ENCODE assay signal across 8 mouse cellular contexts in genomic region chr19:46147511-46148371, GRCm38 (mm10). TPM values are rescaled to one million over a fixed set of nuclear protein-coding genes. Genes with fewer than 3 reads are reported as not detected.
DNase-seq lines count a peak whose midpoint lies in the region; ATAC-seq and TF ChIP-seq lines count a peak whose summit lies in the region.

Pitx3 (minus strand) TSS chr19:46148326.

- H3K9ac ChIP-seq in hindbrain, postnatal 0 days (replicated peaks; ENCODE audit: low read length), result no peak within 1 kb of the TSS; the same call in 1 of the 2 replicates
- peak within 1 kb of the TSS; percentile 16; the same call in 1 of the 2 replicates for H3K9ac ChIP-seq in lung, embryonic 15.5 days

- ATAC-seq in hindbrain, postnatal 0 days, result no peak
- no peak for ATAC-seq in lung, embryonic 15.5 days (ENCODE audit: borderline replicate concordance, extremely low read depth, low FRiP score, low TSS enrichment)

- peak within 1 kb of the TSS; percentile 75 for H3K4me2 ChIP-seq in hindbrain, postnatal 0 days (ENCODE audit: low read depth, low read length)
- peak within 1 kb of the TSS; percentile 96 for H3K4me2 ChIP-seq in lung, embryonic 15.5 days

- TF ChIP-seq CTCF in hindbrain, postnatal 0 days (IDR thresholded peaks at IDR 0.05; ENCODE audit: low read depth), result no peak
- TF ChIP-seq CTCF in small intestine, adult 2 months (IDR thresholded peaks at IDR 0.05; ENCODE audit: extremely low read depth, insufficient read length, insufficient replicate concordance, low read depth, low read length), result no peak

- peak; percentile 43 for DNase-seq in adrenal gland, adult 2 months
- DNase-seq in adrenal gland, adult 8-10 months, result no peak
- peak; percentile 47 for DNase-seq in adrenal gland, postnatal 14 days
- peak; percentile 38 to 47 for DNase-seq in gastrocnemius, adult 8-10 months (ENCODE audit: low spot score in 2 of 2)
- peak; percentile 22 for DNase-seq in hindbrain, postnatal 0 days (ENCODE audit: low spot score)
- DNase-seq in frontal cortex, postnatal 25 days (ENCODE audit: low spot score in 2 of 2), result no peak

- peaks cover 38% of the 10 kb centered on the region for H3K27me3 ChIP-seq in hindbrain, postnatal 0 days (ENCODE audit: insufficient read depth, low read length)
- peaks cover 74% of the 10 kb centered on the region for H3K27me3 ChIP-seq in lung, embryonic 15.5 days
- peaks cover 48% of the 10 kb centered on the region for H3K27me3 ChIP-seq in small intestine, adult 2 months (ENCODE audit: control insufficient read depth, insufficient read depth, low read length)

- H3K4me1 ChIP-seq in hindbrain, postnatal 0 days (ENCODE audit: insufficient read depth, low read length), result peaks cover 14% of the 10 kb centered on the region
- H3K4me1 ChIP-seq in lung, embryonic 15.5 days, result peaks cover 23% of the 10 kb centered on the region
- H3K4me1 ChIP-seq in small intestine, adult 2 months (ENCODE audit: control insufficient read depth, insufficient read depth, insufficient read length, low read length), result peaks cover 12% of the 10 kb centered on the region

- no peaks in the 10 kb centered on the region for H3K9me3 ChIP-seq in hindbrain, postnatal 0 days (ENCODE audit: low read length)
- no peaks in the 10 kb centered on the region for H3K9me3 ChIP-seq in lung, embryonic 15.5 days

- peak within 1 kb of the TSS; percentile 41 for H3K4me3 ChIP-seq in hindbrain, postnatal 0 days (ENCODE audit: low read length)
- peak within 1 kb of the TSS; percentile 62 for H3K4me3 ChIP-seq in lung, embryonic 15.5 days
- peak within 1 kb of the TSS; percentile 58 for H3K4me3 ChIP-seq in small intestine, adult 2 months (ENCODE audit: low read depth, low read length)

- 1% methylated on average over 41 of the region's 47 CpGs for WGBS in hindbrain, postnatal 0 days
- WGBS in lung, embryonic 15.5 days, result 2% methylated on average over 47 of the region's 47 CpGs
- 2% methylated on average over 47 of the region's 47 CpGs for WGBS in small intestine, adult 2 months

- no peak for TF ChIP-seq POLR2A in small intestine, adult 2 months (IDR thresholded peaks at IDR 0.05; ENCODE audit: low read depth, low read length)

- no peak within 1 kb of the TSS for H3K27ac ChIP-seq in hindbrain, postnatal 0 days
- no peak within 1 kb of the TSS for H3K27ac ChIP-seq in lung, embryonic 15.5 days
- no peak within 1 kb of the TSS for H3K27ac ChIP-seq in small intestine, adult 2 months (ENCODE audit: insufficient read depth, low read depth, low read length)

- H3K36me3 ChIP-seq in hindbrain, postnatal 0 days (ENCODE audit: insufficient read depth, low read length), result no peaks in the 10 kb centered on the region
- no peaks in the 10 kb centered on the region for H3K36me3 ChIP-seq in lung, embryonic 15.5 days
- H3K36me3 ChIP-seq in small intestine, adult 2 months (ENCODE audit: control insufficient read depth, insufficient read depth, low read length), result no peaks in the 10 kb centered on the region

RNA-seq across cellular contexts. Expression of gene Pitx3, which starts in this region (rescaled TPM):
- total RNA-seq in adrenal gland, adult 2 months (2021), result not detected
- polyA plus RNA-seq in adrenal gland, adult 2 months (2012; rRNA removed), result 0.21 TPM in 1 of 2 replicates, not detected in the other
- total RNA-seq in adrenal gland, adult 8-10 months (2022), result under 1 TPM in 2 of 4 experiments, not detected in 2; 0.17 to 0.35 TPM
- total RNA-seq in adrenal gland, postnatal 14 days (2021), result 0.26 TPM in 1 of 2 replicates, not detected in the other
- total RNA-seq in gastrocnemius, adult 8-10 months (2022), result 1 to 10 TPM; 1.8 to 8.3 (median 5.1) TPM
- 0.21 and 1.7 TPM in 2 replicates for total RNA-seq in hindbrain, postnatal 0 days (2014; rRNA removed)
- polyA plus RNA-seq in hindbrain, postnatal 0 days (2015; fragmentation: Nextera tagmentation; extraction: Ambion mirVana), result 0.16 TPM in 1 of 2 replicates, not detected in the other
- 0.39 and 0.53 TPM in 2 replicates for polyA plus RNA-seq in lung, embryonic 15.5 days (2015; fragmentation: Nextera tagmentation; extraction: Ambion mirVana)
- polyA plus RNA-seq in small intestine, adult 2 months (2012; rRNA removed), result not detected in 2 replicates

Comparison
In these comparisons a context has a peak if more than half of its experiments do, and no peak if none do; other contexts are left out.
1. Peak in DNase-seq in adrenal gland, adult 2 months; RNA of the gene not detected or under 1 TPM.
2. Peak in DNase-seq in adrenal gland, postnatal 14 days; RNA of the gene not detected or under 1 TPM.
3. DNase-seq: peak in gastrocnemius, adult 8-10 months (2 of 2) and hindbrain, postnatal 0 days (single experiment); none in adrenal gland, adult 8-10 months (single experiment) and frontal cortex, postnatal 25 days (0 of 2).
4. Peak in every context shown above with its lines, with median percentiles within 50 percentile points of each other: H3K4me3 ChIP-seq.